Mouse (Mus musculus) stomach, postnatal 0 days (tissue): ENCODE data around the gene Ptprt. TPM values are rescaled to one million over a fixed set of nuclear protein-coding genes. Genes with fewer than 3 reads are reported as not detected.

ENCODE experiments used
- ATAC-seq: fragments of 200-750 bp; cut with Nextera tagmentation; 2 replicates; pipeline ENCODE4 v1.8.0; 2017; ENCODE audit not compliant: low FRiP score, low TSS enrichment
- DNase-seq: peaks from one replicate; pipeline ENCODE4 v3.0.0-alpha.2; 2016; ENCODE audit warnings: low spot score
- H3K27ac ChIP-seq: fragments of 300-500 bp; sonication (generic); replicated peaks from 2 replicates; pipeline ENCODE4 v1.5.1; 2014; ENCODE audit warnings: mild to moderate bottlenecking, control low read depth
- H3K27me3 ChIP-seq: fragments of 300-500 bp; sonication (generic); 2 replicates; pipeline ENCODE4 v1.6.1; 2014; ENCODE audit warnings: low read length; ENCODE audit not compliant: control insufficient read depth, insufficient read depth
- H3K36me3 ChIP-seq: fragments of 300-500 bp; sonication (generic); 2 replicates; pipeline ENCODE4 v1.6.1; 2014; ENCODE audit warnings: low read length, mixed read lengths; ENCODE audit not compliant: control insufficient read depth, insufficient read depth
- H3K4me1 ChIP-seq: fragments of 300-500 bp; sonication (generic); replicated peaks from 2 replicates; pipeline ENCODE4 v1.6.1; 2014; ENCODE audit warnings: antibody characterized with exemption; ENCODE audit not compliant: control insufficient read depth, insufficient read depth
- H3K4me2 ChIP-seq: fragments of 300-500 bp; sonication (generic); replicated peaks from 2 replicates; pipeline ENCODE4 v1.6.1; 2014; ENCODE audit warnings: low read depth, mild to moderate bottlenecking, control low read depth, moderate library complexity
- H3K4me3 ChIP-seq: fragments of 300-500 bp; sonication (generic); 2 replicates; pipeline ENCODE4 v1.5.1; 2014; ENCODE audit warnings: low read depth, low read length, control low read depth
- H3K9ac ChIP-seq: fragments of 300-500 bp; sonication (generic); 2 replicates; pipeline ENCODE4 v1.6.1; 2014; ENCODE audit warnings: mild to moderate bottlenecking, low read length, control low read depth, mixed read lengths
- H3K9me3 ChIP-seq: fragments of 300-500 bp; sonication (generic); 2 replicates; pipeline ENCODE4 v1.6.1; 2016; ENCODE audit warnings: low read length; ENCODE audit not compliant: control insufficient read depth
- CTCF ChIP-seq: IDR thresholded peaks from 2 replicates; pipeline ENCODE4 v1.5.1; 2016; ENCODE audit warnings: antibody characterized with exemption, low read depth, mild to moderate bottlenecking, moderate library complexity
- EP300 ChIP-seq: optimal IDR thresholded peaks from 2 replicates; pipeline ENCODE3; 2016; ENCODE audit warnings: antibody characterized with exemption
- WGBS: fragments of 180-500 bp; shearing (Covaris S2); extraction: QIAGEN DNeasy Blood & Tissue Kit; methylation state at CpG from one replicate; pipeline ENCODE4 v1.1.7; 2014; 5-methylcytosine and 5-hydroxymethylcytosine counted together
- polyA plus RNA-seq: library from polyadenylated mRNA; unstranded; fragments of >200 nt; fragmentation: Nextera tagmentation; extraction: Ambion mirVana; gene quantifications from 2 replicates; pipeline ENCODE4 v1.2.1, GENCODE M21; 2015

The Ptprt gene
- polyA plus RNA-seq, 1 experiment from 2014 or later, result 0.89 TPM

- Histone ChIP-seq H3K4me3 (no peak overlapping the region), H3K27me3 (peaks cover 7% of the 10 kb centered on the region; the same call in 1 of the 2 replicates), H3K36me3 (no peaks in the 10 kb centered on the region), H3K27ac (no peak overlapping the region), H3K9ac (no peak overlapping the region), H3K4me1 (no peaks in the 10 kb centered on the region), H3K9me3 (no peaks in the 10 kb centered on the region), H3K4me2 (no peak overlapping the region)
- WGBS, result 50% methylated on average over 7 of the region's 7 CpGs
- no peak for DNase-seq
- TF ChIP-seq CTCF, result no peak
- TF ChIP-seq EP300, result no peak
- ATAC-seq, result no peak
Observed at GRCm38 (mm10) chr2:162657541-162657940, 3.4 kb downstream of the Ptprt start.

- H3K4me2 ChIP-seq, result no peak overlapping the region
- H3K9me3 ChIP-seq, result no peaks in the 10 kb centered on the region
- 72% methylated on average over 4 of the region's 4 CpGs for WGBS
- H3K27ac ChIP-seq, result no peak overlapping the region
- no peaks in the 10 kb centered on the region for H3K36me3 ChIP-seq
- no peak for ATAC-seq
- TF ChIP-seq EP300 (no peak), CTCF (no peak)
- H3K27me3 ChIP-seq, result 0 out of 2 replicates have a peak, but pooled peaks cover 2% of the 10 kb centered on the region
- no peak overlapping the region for H3K4me3 ChIP-seq
- no peak for DNase-seq
- H3K9ac ChIP-seq, result no peak overlapping the region
- no peaks in the 10 kb centered on the region for H3K4me1 ChIP-seq
Observed at GRCm38 (mm10) chr2:162654416-162654815, 6.5 kb downstream of the Ptprt start.

- H3K9me3 ChIP-seq, result no peaks in the 10 kb centered on the region
- H3K9ac ChIP-seq, result no peak overlapping the region
- H3K27ac ChIP-seq, result no peak overlapping the region
- 76% methylated on average over 4 of the region's 4 CpGs for WGBS
- no peak overlapping the region for H3K4me3 ChIP-seq
- no peak for DNase-seq
- H3K4me1 ChIP-seq, result no peaks in the 10 kb centered on the region
- H3K4me2 ChIP-seq, result no peak overlapping the region
- no peaks in the 10 kb centered on the region for H3K27me3 ChIP-seq
- TF ChIP-seq CTCF (no peak), EP300 (no peak)
- ATAC-seq, result no peak
- no peaks in the 10 kb centered on the region for H3K36me3 ChIP-seq
Observed at GRCm38 (mm10) chr2:162638676-162639075, 22.3 kb downstream of the Ptprt start.

GRCm38 (mm10) chr2:162637537-162637936, 23.4 kb downstream of the Ptprt start:
- DNase-seq, result peak; percentile 29
- no peak overlapping the region for H3K9ac ChIP-seq

DNA sequence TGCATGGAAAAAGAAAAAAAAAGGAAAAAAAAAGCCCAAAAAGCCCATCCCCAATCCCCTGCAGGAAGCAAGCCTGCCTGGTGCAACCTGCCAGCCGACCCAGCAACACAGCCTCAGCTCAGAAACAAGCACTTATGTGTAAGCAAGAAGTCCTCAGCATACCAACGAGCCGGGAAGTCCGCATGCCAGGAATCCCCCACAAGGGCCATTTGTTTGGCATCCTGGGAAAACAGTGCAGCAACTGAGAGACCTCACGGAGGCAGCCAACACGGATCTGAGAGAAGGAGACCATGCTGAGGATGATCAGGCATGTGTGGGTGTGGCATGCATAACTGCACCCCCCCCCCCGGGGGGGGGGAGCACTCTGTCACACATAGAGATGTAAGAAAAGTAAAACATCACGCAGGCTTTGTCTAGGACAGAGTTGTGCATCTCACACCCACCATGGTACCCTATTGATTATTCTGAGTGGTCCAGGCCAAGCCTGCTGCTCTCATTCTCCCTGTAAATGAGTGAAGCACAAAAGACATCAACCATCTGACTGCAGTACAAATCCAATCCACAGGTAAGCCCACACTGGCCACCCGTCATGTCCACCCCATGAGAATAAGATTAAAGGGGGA, 24.4 kb downstream of the Ptprt start:
- ATAC-seq (no peak), DNase-seq (peak; percentile 14)

More at GRCm38 (mm10) chr2:162637537-162637936, 23.4 kb downstream of the Ptprt start:
- TF ChIP-seq CTCF (no peak), EP300 (no peak)
- no peaks in the 10 kb centered on the region for H3K9me3 ChIP-seq
- H3K36me3 ChIP-seq, result no peaks in the 10 kb centered on the region
- no peak overlapping the region for H3K4me3 ChIP-seq
- 25% methylated on average over 1 of the region's 1 CpGs for WGBS
- no peaks in the 10 kb centered on the region for H3K27me3 ChIP-seq
- no peak overlapping the region for H3K4me2 ChIP-seq
- H3K27ac ChIP-seq, result no peak overlapping the region
- no peak for ATAC-seq
- no peaks in the 10 kb centered on the region for H3K4me1 ChIP-seq

GRCm38 (mm10) chr2:162634901-162635300, 26.0 kb downstream of the Ptprt start:
- Histone ChIP-seq H3K9me3 (no peaks in the 10 kb centered on the region), H3K9ac (no peak overlapping the region), H3K4me2 (no peak overlapping the region), H3K4me3 (no peak overlapping the region), H3K27me3 (no peaks in the 10 kb centered on the region), H3K36me3 (no peaks in the 10 kb centered on the region), H3K27ac (no peak overlapping the region), H3K4me1 (no peaks in the 10 kb centered on the region)
- 80% methylated on average over 5 of the region's 5 CpGs for WGBS
- no peak for DNase-seq
- TF ChIP-seq EP300 (no peak), CTCF (no peak)
- ATAC-seq, result no peak

More for the DNA sequence above, 24.4 kb downstream of the Ptprt start:
- 38% methylated on average over 9 of the region's 9 CpGs for WGBS
- no peak overlapping the region for H3K27ac ChIP-seq
- no peaks in the 10 kb centered on the region for H3K36me3 ChIP-seq
- no peak overlapping the region for H3K9ac ChIP-seq
- TF ChIP-seq CTCF (no peak), EP300 (no peak)
- no peak overlapping the region for H3K4me3 ChIP-seq
- no peaks in the 10 kb centered on the region for H3K9me3 ChIP-seq
- H3K4me2 ChIP-seq, result no peak overlapping the region
- no peaks in the 10 kb centered on the region for H3K27me3 ChIP-seq
- H3K4me1 ChIP-seq, result no peaks in the 10 kb centered on the region
